Mouse (Mus musculus): ENCODE results near the gene Gm17727.
"Not testable (repeated sequence)": the region's sequence is repeated elsewhere in the genome, so short reads cannot be mapped to it uniquely, and the experiment has no call there.

The Gm17727 gene

GRCm38 (mm10) chr9:35778009-35778408 lies at the start of gene Gm17727:
Gene Gm17727 (minus strand): TSS chr9:35778109.
- in situ Hi-C loops (cut with MseI, MboI) = no loop called here

GRCm38 (mm10) chr9:35817881-35818280 lies 40.0 kb upstream of the Gm17727 start:
- in situ Hi-C loops (cut with MseI, MboI) = not testable (repeated sequence)

GRCm38 (mm10) chr9:35798146-35798545 lies 20.2 kb upstream of the Gm17727 start:
- in situ Hi-C loops (cut with MseI, MboI) = no loop called here

DNA sequence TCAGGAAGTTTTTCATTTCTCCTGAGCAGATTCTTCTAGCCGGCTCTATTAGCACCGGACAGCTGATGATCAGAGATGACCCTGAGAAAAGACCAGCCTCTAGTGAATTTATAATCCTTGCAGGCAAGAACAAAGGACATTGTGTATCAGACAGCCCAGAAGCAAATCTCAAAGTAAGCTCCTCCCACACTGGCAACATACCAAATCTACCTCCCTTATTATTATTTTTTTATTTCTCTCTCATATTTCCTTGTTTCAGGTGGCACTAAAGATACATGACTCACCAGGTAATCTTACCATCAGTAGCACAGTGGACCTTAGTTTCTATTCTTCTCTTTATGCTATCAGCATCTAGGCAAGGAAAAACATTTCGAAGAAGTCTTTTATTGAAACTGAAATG lies 12.1 kb upstream of the Gm17727 start, which contains the start of the genes Gm27235 and D730048I06Rik:
TSS of gene Gm27235 (minus strand) at position 101 of the 400 bp plus-strand sequence.
TSS of gene D730048I06Rik (minus strand) at position 112 of the 400 bp plus-strand sequence.
- in situ Hi-C loops (cut with MseI, MboI) = no loop called here

DNA sequence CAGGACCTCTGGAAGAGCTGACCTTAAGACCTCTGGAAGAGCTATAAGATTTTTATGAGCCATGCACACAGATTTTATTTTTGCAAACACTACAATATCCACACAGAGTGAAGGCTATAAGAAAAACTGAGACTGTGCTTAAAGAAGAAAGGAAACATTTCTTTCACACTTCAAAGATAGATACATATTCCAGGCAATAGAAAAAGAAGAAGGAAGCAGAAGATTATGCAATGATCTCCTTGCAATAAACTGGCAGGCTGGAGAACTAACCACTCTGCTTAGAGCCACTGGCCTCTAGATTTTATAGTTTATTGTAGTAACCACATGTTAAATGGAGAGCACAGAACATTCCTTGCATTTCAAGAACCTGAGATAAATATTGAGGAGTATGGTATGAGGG lies 21.1 kb downstream of the Gm17727 start:
- in situ Hi-C loops (cut with MseI, MboI) = no loop called here

- in situ Hi-C loops (cut with MseI, MboI) = no loop called here
These were observed 37.2 kb downstream of the Gm17727 start, which contains the start of gene Gm17677 for GRCm38 (mm10) chr9:35740749-35741148. Gene Gm17677 (plus strand): TSS chr9:35741049.

Measured in mouse trophoblast stem cell (cell line).